Mouse (Mus musculus) R1 (cell line): Measurements from ENCODE around the gene 4930467E23Rik.
A peak's percentile ranks its signal among the peaks of the same experiment; 100 is the strongest.
"Not testable (repeated sequence)": the region's sequence is repeated elsewhere in the genome, so short reads cannot be mapped to it uniquely, and the experiment has no call there.

ENCODE experiments used
- DNase-seq: peaks from one replicate; pipeline ENCODE4 v3.0.0-alpha.2; 2018; ENCODE audit warnings: low read depth, low spot score

Gene 4930467E23Rik

DNA sequence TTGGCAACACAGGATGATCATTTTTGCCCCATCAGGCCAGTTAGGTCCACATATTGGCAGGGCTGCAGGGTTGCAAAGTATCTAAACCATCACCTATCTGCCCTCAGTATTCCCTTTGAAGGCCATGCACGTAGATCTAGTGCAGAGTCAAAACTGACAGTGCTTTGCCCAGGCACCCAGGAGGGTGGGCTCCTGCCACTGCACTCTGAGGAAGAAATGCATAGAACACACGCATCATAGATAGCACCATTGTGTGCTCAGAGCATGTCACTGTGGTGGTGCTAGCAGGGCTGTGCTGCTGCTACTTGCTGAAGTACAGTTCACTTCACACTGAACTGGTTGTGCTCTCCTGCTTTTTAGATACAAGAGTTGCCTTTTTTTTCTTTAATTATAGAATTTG is at the start of gene 4930467E23Rik:
Gene 4930467E23Rik, plus strand, starts transcription at position 301 of the 400 bp plus-strand sequence.
- DNase-seq = not testable (repeated sequence)

DNA sequence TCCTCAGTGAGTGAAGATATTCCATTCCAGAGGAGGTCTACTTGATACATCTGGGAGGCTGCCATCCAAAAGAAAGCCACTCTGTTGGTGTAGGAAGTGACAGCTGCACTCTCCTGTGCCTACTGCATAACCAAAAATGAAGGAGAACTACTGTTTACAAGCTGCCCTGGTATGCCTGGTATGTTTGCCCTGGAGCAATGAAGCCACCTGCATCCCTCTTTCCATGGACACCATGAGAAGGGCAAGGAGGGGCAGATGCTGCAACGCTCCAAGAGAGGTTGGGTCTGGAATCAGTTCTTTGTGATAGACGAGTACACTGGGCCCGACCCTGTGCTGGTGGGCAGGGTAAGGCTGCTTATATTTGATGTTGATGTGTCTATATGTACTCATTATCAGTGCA is 47.1 kb upstream of the 4930467E23Rik start:
- not testable (repeated sequence) for DNase-seq

DNA sequence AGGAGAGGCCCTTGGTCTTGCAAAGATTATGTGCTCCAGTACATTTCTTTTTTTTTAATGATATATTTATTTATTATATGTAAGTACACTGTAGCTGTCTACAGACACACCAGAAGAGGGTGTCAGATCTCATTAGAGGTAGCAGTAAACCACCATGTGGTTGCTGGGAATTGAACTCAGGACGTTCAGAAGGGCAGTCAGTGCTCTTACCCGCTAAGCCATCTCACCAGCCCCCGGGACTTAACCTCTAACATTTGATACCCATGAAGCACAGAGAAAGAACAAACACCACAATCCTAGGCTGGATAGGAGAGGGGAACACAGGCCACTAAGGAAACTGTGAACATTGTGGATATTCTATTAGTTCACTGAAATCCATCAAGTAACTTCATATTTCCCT is 43.9 kb upstream of the 4930467E23Rik start:
- DNase-seq = not testable (repeated sequence)

DNA sequence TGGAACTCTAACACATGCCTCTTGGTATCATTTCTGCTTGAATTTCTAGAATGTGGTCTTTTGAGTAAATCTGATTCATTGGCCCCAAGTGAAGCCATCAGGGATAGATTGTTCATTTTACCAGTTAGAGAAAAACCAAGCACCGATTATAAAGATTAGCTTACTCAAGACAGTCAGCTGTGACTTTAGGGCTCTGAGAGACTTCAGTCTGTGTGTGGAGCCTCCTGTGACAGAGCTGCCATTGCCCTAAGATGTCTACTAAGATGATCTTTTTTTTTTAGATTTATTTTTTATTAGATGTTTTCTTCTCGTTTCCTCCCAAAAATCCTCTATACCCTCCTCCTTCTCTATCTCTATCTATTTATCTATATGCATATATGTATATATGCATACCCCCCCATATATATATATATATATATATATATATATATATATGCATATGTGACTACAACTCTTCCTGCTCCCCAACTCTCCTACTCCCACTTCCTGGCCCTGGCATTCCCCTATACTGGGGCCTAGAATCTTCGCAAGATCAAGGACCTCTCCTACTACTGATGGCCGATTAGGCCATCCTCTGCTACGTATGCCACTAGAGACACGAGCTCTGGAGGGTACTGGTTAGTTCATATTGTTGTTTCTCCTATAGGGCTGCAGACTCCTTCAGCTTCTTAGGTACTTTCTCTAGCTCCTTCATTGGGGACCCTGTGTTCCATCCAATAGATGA is 40.4 kb upstream of the 4930467E23Rik start:
- DNase-seq = not testable (repeated sequence)

DNA sequence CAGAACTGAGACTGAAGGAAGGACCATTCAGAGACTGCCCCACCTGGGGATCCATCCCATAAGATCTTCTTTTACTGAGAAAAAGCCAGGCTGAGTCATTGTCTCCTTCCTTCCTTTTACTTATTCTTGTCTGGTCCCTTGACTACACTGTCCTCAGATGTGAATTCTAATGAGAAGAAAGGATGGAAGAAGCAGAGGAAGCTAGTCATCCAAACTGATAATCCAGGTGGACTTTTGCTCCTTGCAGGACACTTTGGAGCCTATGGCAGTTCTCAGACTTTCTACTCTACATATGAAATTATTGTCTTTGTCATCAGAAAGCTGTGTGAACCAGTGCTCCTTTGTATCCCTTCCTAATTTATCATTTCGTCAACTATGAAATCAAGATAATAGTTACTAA is 39.6 kb upstream of the 4930467E23Rik start:
- not testable (repeated sequence) for DNase-seq

DNA sequence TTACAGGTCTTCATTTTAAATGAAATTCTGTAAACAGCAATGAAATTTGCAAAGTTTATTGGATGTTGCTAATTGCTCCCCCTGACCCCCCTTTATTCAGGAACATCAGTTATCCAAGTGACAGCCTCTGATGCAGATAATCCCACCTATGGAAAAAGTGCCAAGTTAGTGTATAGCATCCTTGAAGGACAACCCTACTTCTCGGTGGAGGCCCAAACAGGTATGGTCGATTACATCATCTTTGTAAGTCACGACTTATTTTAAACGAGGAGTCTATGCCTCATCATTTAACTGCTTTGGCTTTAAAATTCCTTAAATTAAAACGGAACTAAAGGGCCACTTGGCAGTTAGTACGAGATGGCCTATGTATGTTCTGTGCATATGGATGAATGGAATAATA is 38.0 kb upstream of the 4930467E23Rik start:
- not testable (repeated sequence) for DNase-seq

DNA sequence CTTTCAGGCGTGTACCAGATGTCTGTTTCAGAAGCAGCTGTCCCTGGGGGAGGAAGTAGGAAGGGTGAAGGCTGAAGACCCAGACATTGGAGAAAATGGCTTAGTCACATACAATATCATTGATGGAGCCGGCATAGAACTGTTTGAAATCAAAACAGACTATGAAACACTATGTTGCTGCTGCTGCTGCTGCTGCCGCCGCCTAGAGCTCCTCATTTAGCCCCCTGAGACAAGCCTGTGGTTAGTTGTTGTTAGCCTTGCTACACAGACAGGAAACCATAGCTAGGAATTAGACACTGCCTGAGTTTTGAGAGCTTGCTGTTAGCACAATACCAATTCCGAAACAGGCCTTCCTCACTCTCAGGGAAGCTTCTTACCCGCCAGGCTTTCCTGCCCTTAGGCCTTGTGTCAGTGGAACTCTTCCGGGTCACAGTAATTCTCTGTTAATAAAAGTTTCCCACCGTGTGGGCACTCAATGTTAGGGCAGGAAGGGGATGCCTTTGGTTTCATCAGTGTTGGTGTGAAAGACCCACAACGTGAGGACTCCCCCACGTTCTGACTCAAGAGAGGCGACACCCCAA is 31.8 kb upstream of the 4930467E23Rik start:
- DNase-seq = peak; percentile 52

DNA sequence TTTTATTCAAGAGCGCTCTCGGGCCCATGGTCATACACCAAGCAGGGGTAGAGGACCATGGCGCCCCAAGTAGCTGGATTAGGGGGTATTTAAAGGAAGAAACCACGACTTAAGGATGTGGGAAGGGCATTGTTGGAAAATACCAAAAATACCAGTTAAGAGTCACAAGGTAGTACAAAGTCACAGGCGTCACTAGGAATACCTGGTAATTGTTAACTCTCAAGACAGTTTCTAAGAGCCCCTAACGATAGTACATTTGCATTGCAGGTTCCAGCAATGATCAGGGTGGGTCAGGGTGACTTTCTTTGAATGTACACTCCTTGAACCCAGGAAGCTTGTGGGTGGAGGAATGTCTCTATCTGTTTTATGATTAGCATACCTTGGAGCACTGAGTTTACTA is 31.3 kb upstream of the 4930467E23Rik start:
- DNase-seq = peak; percentile 77

DNA sequence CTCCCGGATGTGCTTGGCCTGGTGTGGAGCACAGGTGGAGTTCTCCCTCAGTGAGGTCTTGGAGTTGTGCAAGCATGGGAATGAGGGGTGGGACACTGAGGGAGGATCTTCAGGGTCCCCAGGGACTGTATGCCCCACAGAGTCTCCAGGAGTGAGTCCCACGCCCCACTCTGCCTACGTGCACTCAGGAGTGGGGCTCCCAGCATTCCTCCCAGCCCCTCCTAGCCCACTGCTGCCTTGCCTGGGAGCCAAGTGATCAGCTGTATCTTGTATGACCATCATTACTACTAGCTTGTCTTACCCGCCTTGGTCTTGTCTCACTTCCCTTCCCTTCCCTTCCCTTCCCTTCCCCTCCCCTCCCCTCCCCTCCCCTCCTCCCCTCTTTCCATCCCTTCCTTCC is 30.7 kb upstream of the 4930467E23Rik start:
- DNase-seq = peak; percentile 83

DNA sequence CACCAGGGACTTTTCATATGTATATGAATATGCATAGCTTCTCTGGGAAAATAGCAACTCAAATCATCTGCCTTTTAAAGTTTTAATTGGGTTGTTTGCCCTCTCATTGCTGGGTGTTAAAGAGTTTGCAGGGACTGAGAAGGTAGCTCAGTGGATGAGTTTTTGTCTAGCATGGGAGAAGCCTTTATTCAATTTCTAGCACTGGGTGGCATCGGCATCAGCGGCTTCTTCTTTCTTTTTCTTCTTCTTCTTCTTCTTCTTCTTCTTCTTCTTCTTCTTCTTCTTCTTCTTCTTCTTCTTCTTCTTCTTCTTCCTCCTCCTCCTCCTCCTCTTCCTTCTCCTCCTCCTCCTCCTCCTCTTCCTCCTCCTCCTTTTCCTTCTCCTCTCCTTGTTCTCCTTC is 28.1 kb upstream of the 4930467E23Rik start:
- peak; percentile 51 for DNase-seq

DNA sequence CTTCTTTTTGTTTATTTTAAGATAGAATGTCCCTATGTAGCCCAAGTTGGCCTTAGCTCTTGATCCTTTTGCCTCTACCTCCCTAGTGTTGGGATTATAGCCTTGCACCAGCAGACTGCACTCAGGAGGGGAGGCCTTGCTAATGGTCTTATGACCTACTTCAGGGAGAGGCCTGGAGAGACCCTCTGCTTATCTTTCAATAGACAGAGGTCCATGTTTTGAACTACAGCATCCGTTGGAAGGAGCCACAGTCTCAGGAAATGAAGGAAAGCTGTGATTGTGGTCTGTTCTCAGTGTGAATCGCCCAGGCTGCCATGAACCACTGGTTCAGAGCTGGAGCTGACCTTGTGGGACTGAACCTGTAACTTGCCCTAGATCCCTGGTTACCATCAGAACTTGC is 27.1 kb upstream of the 4930467E23Rik start:
- not testable (repeated sequence) for DNase-seq

DNA sequence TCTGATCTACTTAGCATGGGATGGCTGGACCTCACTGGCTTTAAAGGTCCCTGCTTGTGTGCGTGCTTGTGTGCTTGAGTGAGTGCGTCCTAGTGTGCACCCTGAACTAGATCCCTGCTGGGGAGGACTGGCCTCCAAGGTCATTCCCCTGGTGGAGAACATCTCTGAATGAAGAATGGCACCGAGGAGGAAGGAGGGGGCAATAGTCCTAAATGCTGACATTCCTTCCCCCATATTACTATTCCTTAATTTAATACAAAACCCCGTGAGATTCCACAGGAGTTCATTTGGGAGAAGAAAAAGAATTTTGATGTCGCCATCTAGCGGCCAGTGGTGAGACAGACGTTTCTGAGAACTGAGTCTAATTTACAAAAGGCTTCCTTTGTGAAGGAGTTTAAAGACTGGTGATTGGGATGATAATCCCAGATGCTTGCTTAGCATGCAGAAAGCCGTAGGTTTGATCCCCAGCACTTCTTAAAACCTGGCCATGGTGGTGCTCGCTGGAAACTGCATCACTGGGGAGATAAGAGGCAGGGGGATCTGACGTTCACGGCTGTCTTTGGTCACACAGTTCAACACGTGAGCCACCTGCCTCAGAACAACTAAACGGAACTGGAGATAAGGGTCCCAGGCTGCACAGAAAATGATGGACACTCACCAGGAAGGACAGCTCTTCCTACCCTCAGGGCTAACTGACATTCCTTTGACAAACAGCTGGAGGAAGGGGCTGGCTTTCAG is 26.2 kb upstream of the 4930467E23Rik start:
- DNase-seq = peak; percentile 99

DNA sequence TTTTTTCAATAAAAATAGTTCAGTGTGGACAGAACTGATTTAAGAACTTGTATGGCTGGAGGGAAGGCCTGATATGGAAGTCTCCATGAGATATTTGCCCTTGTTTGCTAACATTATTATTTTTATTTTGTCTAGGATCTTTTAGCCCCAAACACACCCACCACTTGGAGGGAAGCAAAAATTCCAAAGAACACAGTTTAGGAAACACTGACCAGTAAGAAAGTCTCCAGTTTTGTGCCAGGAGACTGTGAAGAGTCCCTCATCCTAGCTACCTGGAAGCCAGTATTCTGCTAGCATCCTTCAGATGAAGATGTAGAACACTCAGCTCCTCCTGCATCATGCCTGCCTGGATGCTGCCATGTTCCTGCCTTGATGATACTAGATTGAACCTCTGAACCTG is 25.5 kb upstream of the 4930467E23Rik start:
- not testable (repeated sequence) for DNase-seq

DNA sequence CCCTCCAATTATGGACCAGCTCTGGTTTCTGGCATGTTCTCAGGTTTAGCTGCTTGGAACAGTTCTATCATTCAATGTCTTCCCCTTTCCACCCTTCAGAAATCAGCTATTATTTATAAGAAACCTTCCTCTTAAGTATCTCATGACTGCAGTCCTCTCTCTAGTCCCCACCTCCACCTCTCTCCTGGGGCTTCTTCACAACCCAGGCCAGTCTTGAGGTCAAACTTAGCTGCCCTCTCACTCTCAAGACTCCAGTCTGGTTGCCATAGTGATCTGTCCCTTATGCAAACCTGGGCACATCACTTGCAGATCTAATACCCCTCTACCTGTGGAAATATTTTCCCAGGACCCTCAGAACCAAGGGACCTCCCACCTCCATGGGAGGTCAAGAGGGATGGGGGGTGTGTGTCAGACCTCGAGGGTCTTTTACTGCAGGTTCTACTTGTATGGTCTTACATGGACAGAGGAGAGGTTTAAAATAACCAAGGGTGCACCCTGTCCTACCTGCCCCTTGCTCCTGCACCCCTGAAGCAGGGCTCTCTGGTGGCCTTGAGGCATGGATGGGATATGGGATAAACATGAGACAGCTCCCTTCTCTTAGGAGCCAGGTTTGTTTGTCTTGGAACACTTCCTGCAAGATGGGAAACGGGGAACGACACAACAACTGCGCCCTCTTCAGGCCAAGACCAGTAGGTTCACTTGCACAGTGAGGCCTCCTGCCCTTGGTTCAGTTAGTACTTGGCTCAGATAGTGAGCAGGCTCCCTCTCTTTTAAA is 24.7 kb upstream of the 4930467E23Rik start:
- DNase-seq = not testable (repeated sequence)

DNA sequence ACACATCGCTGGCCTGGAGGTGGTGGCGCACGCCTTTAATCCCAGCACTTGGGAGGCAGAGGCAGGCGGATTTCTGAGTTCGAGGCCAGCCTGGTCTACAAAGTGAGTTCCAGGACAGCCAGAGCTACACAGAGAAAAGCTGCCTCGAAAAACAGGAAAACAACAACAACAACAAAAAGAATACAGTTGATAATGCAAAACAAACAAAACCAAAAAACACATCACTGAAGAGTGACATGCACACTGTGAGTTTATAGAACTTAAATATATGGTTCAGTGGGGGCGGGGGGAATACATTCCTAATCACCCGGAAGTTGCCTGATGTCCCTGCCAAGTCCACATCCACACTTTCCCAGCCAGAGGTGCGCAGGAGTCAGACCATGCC is 24.2 kb upstream of the 4930467E23Rik start:
- peak; percentile 83 for DNase-seq

DNA sequence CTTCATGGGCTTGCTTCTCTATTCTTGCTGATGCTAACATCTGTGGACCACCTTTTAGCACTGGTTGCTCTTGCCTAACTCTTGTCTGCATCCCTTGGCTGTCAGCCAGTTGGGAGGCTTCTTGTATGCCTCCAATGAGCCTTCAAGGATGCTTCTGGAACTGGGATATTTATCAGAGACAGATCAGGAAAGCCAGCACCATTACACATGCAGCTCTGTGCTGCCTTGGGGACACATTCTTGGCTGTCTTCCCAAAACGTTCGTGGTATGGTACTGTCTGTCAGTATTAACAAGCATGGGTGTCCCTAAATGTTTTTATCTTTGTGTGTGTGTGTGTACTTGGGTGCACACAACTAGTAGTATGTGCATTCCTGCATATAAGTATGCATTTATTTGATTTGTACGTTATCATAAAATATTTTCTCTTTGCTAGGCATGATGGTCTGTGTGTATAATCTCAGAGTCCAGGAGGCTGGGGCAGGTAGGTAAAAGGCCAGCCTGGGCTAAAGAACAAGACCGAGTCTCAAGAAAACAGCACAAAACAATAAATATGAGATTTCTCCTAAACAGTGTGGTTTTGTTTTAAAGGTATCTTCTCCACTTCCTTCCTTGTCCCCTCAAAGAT is 23.2 kb upstream of the 4930467E23Rik start:
- DNase-seq = not testable (repeated sequence)

DNA sequence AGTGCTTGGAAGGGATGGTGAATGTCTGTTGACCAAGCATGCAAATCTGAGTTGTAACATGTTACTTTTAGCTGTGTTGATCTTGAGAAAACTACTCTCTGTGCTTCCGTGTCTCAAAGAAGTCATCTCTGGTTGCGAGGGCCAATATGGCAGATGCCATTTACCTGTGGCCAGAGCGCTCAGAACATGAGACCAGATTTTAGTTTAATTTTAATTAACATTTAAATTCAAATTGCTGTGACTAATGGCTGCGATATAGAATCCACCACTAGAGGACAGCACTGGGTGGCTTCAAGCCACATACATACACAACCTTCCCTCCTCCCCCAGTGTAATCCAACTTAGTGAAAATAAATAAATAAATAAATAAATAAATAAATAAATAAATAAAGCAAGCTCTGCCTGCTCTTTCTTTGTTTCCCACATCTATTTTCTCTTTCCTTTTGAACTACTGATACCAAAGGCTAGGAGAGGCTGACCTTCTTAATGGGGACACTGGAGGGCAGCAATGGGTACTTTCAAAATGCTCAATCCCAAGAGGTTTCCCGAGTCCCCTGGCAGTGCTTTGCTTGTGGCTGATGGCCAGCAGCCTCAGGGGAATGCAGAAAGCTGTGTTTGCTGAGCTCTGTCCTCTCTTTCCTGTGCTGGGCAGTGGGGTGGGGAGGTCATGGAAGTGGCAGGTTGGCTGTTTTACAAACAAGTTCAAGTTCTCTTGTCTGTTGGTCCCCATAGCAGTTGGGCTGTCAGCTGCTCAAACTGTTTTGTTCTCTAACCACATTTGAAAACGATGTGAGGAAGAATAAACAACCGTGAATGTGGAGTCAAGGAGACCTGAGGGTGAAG is 22.2 kb upstream of the 4930467E23Rik start:
- peak; percentile 77 for DNase-seq

DNA sequence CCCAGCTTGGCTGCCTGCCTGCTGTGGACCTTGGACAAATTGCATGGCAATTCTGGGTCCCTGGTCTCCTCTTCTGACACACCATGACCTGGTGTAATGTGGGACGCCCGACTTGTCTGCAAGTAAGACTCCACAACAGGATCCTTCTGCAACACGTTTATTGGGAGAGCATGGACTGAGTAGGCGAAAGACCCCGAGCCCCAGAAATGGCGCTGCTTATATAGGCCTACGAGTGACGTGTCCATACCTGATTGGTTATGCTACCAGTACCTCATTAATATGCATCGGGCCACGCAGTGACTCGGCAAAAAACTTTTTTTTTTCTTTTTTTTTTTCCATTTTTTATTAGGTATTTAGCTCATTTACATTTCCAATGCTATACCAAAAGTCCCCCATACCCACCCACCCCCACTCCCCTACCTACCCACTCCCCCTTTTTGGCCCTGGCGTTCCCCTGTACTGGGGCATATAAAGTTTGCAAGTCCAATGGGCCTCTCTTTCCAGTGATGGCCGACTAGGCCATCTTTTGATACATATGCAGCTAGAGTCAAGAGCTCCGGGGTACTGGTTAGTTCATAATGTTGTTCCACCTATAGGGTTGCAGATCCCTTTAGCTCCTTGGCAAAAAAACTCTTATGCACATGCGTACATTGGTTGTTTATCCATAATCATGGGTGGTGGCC is 21.5 kb upstream of the 4930467E23Rik start:
- not testable (repeated sequence) for DNase-seq

DNA sequence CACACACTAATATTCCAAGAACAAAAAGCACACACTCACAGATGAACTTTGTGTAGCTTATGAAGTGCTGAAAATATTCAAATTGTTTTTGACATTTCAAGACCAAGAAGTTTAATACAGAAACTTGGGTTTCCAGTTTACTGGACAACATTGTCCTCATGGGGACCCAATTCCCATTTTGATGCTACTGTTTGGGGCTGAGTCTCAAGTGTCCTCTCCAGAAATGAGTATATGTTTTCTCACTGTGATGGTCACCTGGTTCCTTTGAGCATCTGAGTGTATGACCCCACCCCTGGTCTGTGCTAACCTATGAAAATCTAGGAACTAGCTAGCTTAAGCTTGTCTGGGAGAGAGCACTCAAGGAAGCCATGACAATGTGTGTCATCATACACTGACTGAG is 20.4 kb upstream of the 4930467E23Rik start:
- DNase-seq = not testable (repeated sequence)

DNA sequence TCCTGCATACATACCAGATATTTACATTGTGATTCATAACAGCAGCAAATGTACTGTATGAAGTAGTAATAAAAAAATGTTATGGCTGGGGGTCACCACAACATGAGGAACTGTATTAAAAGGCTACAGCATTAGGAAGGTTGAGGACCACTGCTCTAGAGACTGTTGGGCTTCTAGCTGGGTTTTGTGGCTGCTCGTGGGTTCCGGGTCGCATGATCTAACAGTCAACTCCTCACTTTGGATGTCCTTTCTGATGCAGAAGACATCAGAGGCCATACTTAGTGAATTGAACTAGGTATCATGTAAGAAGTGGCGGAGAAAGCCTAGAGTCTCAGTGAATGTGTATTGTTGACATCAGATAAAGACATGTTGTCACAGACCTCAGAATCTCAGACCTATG is 19.9 kb upstream of the 4930467E23Rik start:
- peak; percentile 12 for DNase-seq
